Comparison of ENCODE assay signal across 8 mouse cellular contexts in the genomic region with DNA sequence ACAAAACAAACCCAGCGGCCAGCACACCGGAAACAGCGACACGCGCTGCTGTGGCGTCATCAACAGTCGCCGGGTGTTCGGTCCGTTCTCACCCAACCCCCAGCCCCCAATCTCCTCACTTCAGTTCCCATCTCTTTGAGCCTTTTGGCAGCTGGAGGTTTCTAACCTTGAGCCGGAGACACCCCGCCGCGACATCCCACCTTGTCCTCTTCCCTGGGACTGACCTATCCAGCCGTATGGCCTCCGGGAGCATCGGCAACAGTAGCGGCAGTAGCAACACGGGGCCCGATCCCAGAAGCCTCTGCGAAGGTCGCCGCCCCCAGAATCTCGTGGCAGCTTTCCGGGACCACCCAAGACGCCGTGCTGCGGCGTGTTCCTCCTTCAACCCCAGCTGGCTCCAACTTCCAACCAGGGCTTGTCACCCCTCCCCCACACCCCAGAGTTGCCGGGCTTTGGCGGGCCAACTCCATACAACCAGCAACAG. TPM values are rescaled to one million over a fixed set of nuclear protein-coding genes. Genes with fewer than 3 reads are reported as not detected.
A peak's percentile ranks its signal among the peaks of the same experiment; 100 is the strongest.
DNase-seq lines count a peak whose midpoint lies in the region; ATAC-seq and TF ChIP-seq lines count a peak whose summit lies in the region.

A gene (minus strand): TSS at position 303 of the 484 bp plus-strand sequence.

- TF ChIP-seq CTCF in brain, embryonic 14.5 days (IDR thresholded peaks at IDR 0.05; ENCODE audit: borderline replicate concordance, extremely low read depth, insufficient read depth, insufficient read length), result no peak

- no peaks in the 10 kb centered on the region for H3K9me3 ChIP-seq in heart, embryonic 11.5 days (replicated peaks; ENCODE audit: control insufficient read depth, low read length)
- H3K9me3 ChIP-seq in kidney, embryonic 15.5 days (replicated peaks), result no peaks in the 10 kb centered on the region

- H3K4me2 ChIP-seq in heart, embryonic 11.5 days, result peak within 1 kb of the TSS; percentile 62
- H3K4me2 ChIP-seq in kidney, embryonic 15.5 days, result peak within 1 kb of the TSS; percentile 65

- peak within 1 kb of the TSS; percentile 85; the same call in 1 of the 2 replicates for H3K27ac ChIP-seq in heart, embryonic 11.5 days (ENCODE audit: low read depth, low read length)
- peak within 1 kb of the TSS; percentile 91 for H3K27ac ChIP-seq in kidney, embryonic 15.5 days

- H3K36me3 ChIP-seq in heart, embryonic 11.5 days (ENCODE audit: control insufficient read depth, insufficient read depth, low read length), result no peaks in the 10 kb centered on the region
- H3K36me3 ChIP-seq in kidney, embryonic 15.5 days, result no peaks in the 10 kb centered on the region

- H3K4me1 ChIP-seq in heart, embryonic 11.5 days (ENCODE audit: control insufficient read depth, insufficient read depth, low read length), result no peaks in the 10 kb centered on the region
- H3K4me1 ChIP-seq in kidney, embryonic 15.5 days, result no peaks in the 10 kb centered on the region

- no peaks in the 10 kb centered on the region for H3K27me3 ChIP-seq in heart, embryonic 11.5 days (ENCODE audit: control insufficient read depth, insufficient read depth, low read length)
- H3K27me3 ChIP-seq in kidney, embryonic 15.5 days, result 0 out of 2 replicates have a peak, but pooled peaks cover 8% of the 10 kb centered on the region

- WGBS in heart, embryonic 11.5 days (ENCODE audit: insufficient replicate concordance), result 25% methylated on average over 30 of the region's 31 CpGs
- 26% methylated on average over 31 of the region's 31 CpGs for WGBS in kidney, embryonic 15.5 days

- peak within 1 kb of the TSS; percentile 76 for H3K9ac ChIP-seq in heart, embryonic 11.5 days (ENCODE audit: low read depth, low read length)
- peak within 1 kb of the TSS; percentile 44 for H3K9ac ChIP-seq in kidney, embryonic 15.5 days

- DNase-seq in CD4-positive helper T cell, adult 2 months (ENCODE audit: low read depth, low spot score), result peak; percentile 83
- DNase-seq in brain, embryonic 14.5 days (ENCODE audit: low read depth), result peak; percentile 95
- peak; percentile 80 for DNase-seq in liver
- DNase-seq in monocyte, adult 2 months (ENCODE audit: low read depth in 1 of 2, low spot score in 2 of 2), result peak; percentile 14 to 57
- peak; percentile 51 to 58 for DNase-seq in spleen, postnatal 14 days (ENCODE audit: low spot score in 2 of 2)

- TF ChIP-seq POLR2A in brain, embryonic 14.5 days (IDR thresholded peaks at IDR 0.05; ENCODE audit: borderline replicate concordance, extremely low read depth, insufficient read depth, insufficient read length, poor library complexity, severe bottlenecking), result no peak

- peak; percentile 98 for ATAC-seq in erythroblast, adult 5-6 weeks (replicated peaks; ENCODE audit: low FRiP score, poor library complexity, severe bottlenecking)
- peak; percentile 88 for ATAC-seq in heart, embryonic 11.5 days (replicated peaks; ENCODE audit: insufficient number of reproducible peaks, low FRiP score, low TSS enrichment)
- peak; percentile 97 for ATAC-seq in kidney, embryonic 15.5 days (replicated peaks; ENCODE audit: low FRiP score)

- H3K4me3 ChIP-seq in heart, embryonic 11.5 days (ENCODE audit: low read depth, low read length), result peak within 1 kb of the TSS; percentile 49
- H3K4me3 ChIP-seq in kidney, embryonic 15.5 days (replicated peaks), result peak within 1 kb of the TSS; percentile 59

RNA-seq across cellular contexts. Expression of the gene that starts here (rescaled TPM):
- polyA plus RNA-seq in brain, embryonic 14.5 days (2012; rRNA removed), result 20.5 and 27.1 TPM in 2 replicates
- total RNA-seq in erythroblast, adult 5-6 weeks (2015; ENCODE audit: low replicate concordance), result 3.8 and 4.6 TPM in 2 replicates
- total RNA-seq in erythroblast, adult 5-6 weeks (2017; ENCODE audit: low replicate concordance), result 1.8 and 7.8 TPM in 2 replicates
- 4.9 and 5.5 TPM in 2 replicates for polyA plus RNA-seq in heart, embryonic 11.5 days (2014; fragmentation: Nextera tagmentation; extraction: Ambion mirVana)
- polyA plus RNA-seq in kidney, embryonic 15.5 days (2015; fragmentation: Nextera tagmentation; extraction: Ambion mirVana), result 8.6 and 10.6 TPM in 2 replicates

Comparison
In these comparisons a context has a peak if more than half of its experiments do, and no peak if none do; other contexts are left out.
1. Peak in every context shown above with its lines: DNase-seq, ATAC-seq, H3K4me3 ChIP-seq and H3K27ac ChIP-seq.
2. DNase-seq: peak in every context shown above with its lines; median percentile 95 in brain, embryonic 14.5 days; 83 in CD4-positive helper T cell, adult 2 months; 80 in liver; 54 in spleen, postnatal 14 days; 36 in monocyte, adult 2 months.